Mouse (Mus musculus) embryonic facial prominence, embryonic 15.5 days (tissue): ENCODE data around the gene Slc1a3. TPM values are rescaled to one million over a fixed set of nuclear protein-coding genes. Genes with fewer than 3 reads are reported as not detected.

Source experiments
- ATAC-seq: fragments of 200-750 bp; cut with Nextera tagmentation; 2 replicates; pipeline ENCODE4 v1.8.0; 2017; ENCODE audit warnings: low read depth, moderate TSS enrichment; ENCODE audit not compliant: insufficient number of reproducible peaks, low FRiP score, low TSS enrichment
- H3K27ac ChIP-seq: fragments of 300-500 bp; sonication (generic); replicated peaks from 2 replicates; pipeline ENCODE4 v1.5.1; 2015; ENCODE audit warnings: mild to moderate bottlenecking, inconsistent platforms
- H3K27me3 ChIP-seq: fragments of 300-500 bp; sonication (generic); 2 replicates; pipeline ENCODE4 v1.6.1; 2015; ENCODE audit warnings: inconsistent platforms
- H3K36me3 ChIP-seq: fragments of 300-500 bp; sonication (generic); 2 replicates; pipeline ENCODE4 v1.6.1; 2015; ENCODE audit warnings: mild to moderate bottlenecking, inconsistent platforms
- H3K4me1 ChIP-seq: fragments of 300-500 bp; sonication (generic); 2 replicates; pipeline ENCODE4 v1.6.1; 2015; ENCODE audit warnings: inconsistent platforms
- H3K4me2 ChIP-seq: fragments of 300-500 bp; sonication (generic); replicated peaks from 2 replicates; pipeline ENCODE4 v1.6.1; 2015; ENCODE audit warnings: mild to moderate bottlenecking, inconsistent platforms
- H3K4me3 ChIP-seq: fragments of 300-500 bp; sonication (generic); replicated peaks from 2 replicates; pipeline ENCODE4 v1.5.1; 2015; ENCODE audit warnings: mild to moderate bottlenecking, inconsistent platforms
- H3K9ac ChIP-seq: fragments of 300-500 bp; sonication (generic); 2 replicates; pipeline ENCODE4 v1.6.1; 2015; ENCODE audit warnings: inconsistent platforms
- H3K9me3 ChIP-seq: fragments of 300-500 bp; sonication (generic); replicated peaks from 2 replicates; pipeline ENCODE4 v1.6.1; 2016; ENCODE audit warnings: inconsistent platforms
- WGBS: fragments of 180-500 bp; shearing (Covaris S2); methylation state at CpG from one replicate; pipeline ENCODE4 v1.1.7; 2015; 5-methylcytosine and 5-hydroxymethylcytosine counted together
- polyA plus RNA-seq: library from polyadenylated mRNA; unstranded; fragments of >200 nt; fragmentation: Nextera tagmentation; extraction: Ambion mirVana; gene quantifications from 2 replicates; pipeline ENCODE4 v1.2.1, GENCODE M21; 2015

Slc1a3 gene
- polyA plus RNA-seq, 1 experiment from 2014 or later, result 38.7 TPM

GRCm38 (mm10) chr15:8722386-8723100 is 12.0 kb upstream of the Slc1a3 start:
- WGBS, result 58% methylated on average over 14 of the region's 14 CpGs
- Histone ChIP-seq H3K27ac (no peak overlapping the region), H3K4me3 (no peak overlapping the region), H3K9me3 (no peaks in the 10 kb centered on the region), H3K4me1 (no peaks in the 10 kb centered on the region), H3K4me2 (no peak overlapping the region), H3K9ac (no peak overlapping the region), H3K36me3 (no peaks in the 10 kb centered on the region), H3K27me3 (no peaks in the 10 kb centered on the region)
- ATAC-seq, result no peak

- Histone ChIP-seq H3K27ac (no peak overlapping the region), H3K4me2 (no peak overlapping the region), H3K9ac (no peak overlapping the region), H3K36me3 (no peaks in the 10 kb centered on the region), H3K4me3 (no peak overlapping the region), H3K4me1 (no peaks in the 10 kb centered on the region), H3K9me3 (no peaks in the 10 kb centered on the region), H3K27me3 (no peaks in the 10 kb centered on the region)
- 92% methylated on average over 3 of the region's 3 CpGs for WGBS
- no peak for ATAC-seq
These were observed 11.2 kb upstream of the Slc1a3 start for GRCm38 (mm10) chr15:8721746-8722145.

GRCm38 (mm10) chr15:8721005-8721404 is 10.4 kb upstream of the Slc1a3 start:
- Histone ChIP-seq H3K27ac (no peak overlapping the region), H3K4me3 (no peak overlapping the region), H3K9me3 (no peaks in the 10 kb centered on the region), H3K9ac (no peak overlapping the region), H3K4me2 (no peak overlapping the region), H3K27me3 (no peaks in the 10 kb centered on the region), H3K36me3 (no peaks in the 10 kb centered on the region), H3K4me1 (no peaks in the 10 kb centered on the region)
- 65% methylated on average over 3 of the region's 3 CpGs for WGBS
- no peak for ATAC-seq

- Histone ChIP-seq H3K9me3 (no peaks in the 10 kb centered on the region), H3K4me3 (no peak overlapping the region), H3K9ac (no peak overlapping the region), H3K36me3 (no peaks in the 10 kb centered on the region), H3K27me3 (no peaks in the 10 kb centered on the region), H3K27ac (no peak overlapping the region), H3K4me1 (no peaks in the 10 kb centered on the region), H3K4me2 (no peak overlapping the region)
- ATAC-seq, result no peak
- WGBS, result 86% methylated on average over 3 of the region's 3 CpGs
These were observed 7.9 kb upstream of the Slc1a3 start for GRCm38 (mm10) chr15:8718496-8718895.

- Histone ChIP-seq H3K4me3 (no peak overlapping the region), H3K4me2 (0 out of 2 replicates have a peak overlapping the region, but pooled peaks have one; percentile 15), H3K9ac (no peak overlapping the region), H3K4me1 (peaks cover 3% of the 10 kb centered on the region; the same call in 1 of the 2 replicates), H3K27ac (no peak overlapping the region), H3K27me3 (no peaks in the 10 kb centered on the region), H3K36me3 (no peaks in the 10 kb centered on the region), H3K9me3 (no peaks in the 10 kb centered on the region)
- 39% methylated on average over 6 of the region's 6 CpGs for WGBS
- ATAC-seq, result no peak
These were observed 6.5 kb upstream of the Slc1a3 start for GRCm38 (mm10) chr15:8717021-8717571.

- WGBS, result 21% methylated on average over 12 of the region's 12 CpGs
- Histone ChIP-seq H3K4me1 (peaks cover 9% of the 10 kb centered on the region), H3K27ac (no peak overlapping the region), H3K9ac (no peak overlapping the region), H3K9me3 (no peaks in the 10 kb centered on the region), H3K27me3 (no peaks in the 10 kb centered on the region), H3K4me2 (peak overlapping the region; percentile 15), H3K4me3 (no peak overlapping the region), H3K36me3 (no peaks in the 10 kb centered on the region)
- ATAC-seq, result no peak
These were observed 5.9 kb upstream of the Slc1a3 start for GRCm38 (mm10) chr15:8716330-8716964.

DNA sequence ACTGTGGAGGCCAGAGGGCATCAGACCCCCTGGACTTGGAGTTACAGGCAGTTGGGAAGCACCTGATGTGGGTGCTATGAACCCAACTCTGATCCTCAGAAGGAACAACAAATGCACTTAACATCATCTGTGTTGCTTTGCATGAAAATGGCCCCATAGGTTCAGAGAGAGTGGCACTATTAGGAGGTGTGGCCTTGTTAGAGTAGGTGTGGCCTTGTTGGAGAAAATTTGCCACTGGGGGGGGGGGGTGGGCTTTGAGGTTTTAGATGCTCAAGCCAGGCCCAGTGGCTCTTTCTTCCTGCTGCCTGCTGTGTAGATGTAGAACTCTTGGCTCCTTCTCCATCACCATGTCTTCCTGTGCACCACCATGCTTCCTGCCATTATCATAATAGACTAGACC is 5.1 kb upstream of the Slc1a3 start:
- Histone ChIP-seq H3K27ac (no peak overlapping the region), H3K9me3 (no peaks in the 10 kb centered on the region), H3K27me3 (no peaks in the 10 kb centered on the region), H3K9ac (no peak overlapping the region), H3K4me1 (peaks cover 15% of the 10 kb centered on the region), H3K36me3 (no peaks in the 10 kb centered on the region), H3K4me2 (no peak overlapping the region), H3K4me3 (no peak overlapping the region)
- ATAC-seq, result no peak

GRCm38 (mm10) chr15:8712433-8712984 is 1.9 kb upstream of the Slc1a3 start:
- WGBS, result 49% methylated on average over 2 of the region's 2 CpGs
- H3K9me3 ChIP-seq, result no peaks in the 10 kb centered on the region
- H3K36me3 ChIP-seq, result no peaks in the 10 kb centered on the region
- H3K4me2 ChIP-seq, result no peak overlapping the region
- H3K4me1 ChIP-seq, result peaks cover 20% of the 10 kb centered on the region
- no peaks in the 10 kb centered on the region for H3K27me3 ChIP-seq
- H3K9ac ChIP-seq, result no peak overlapping the region
- no peak overlapping the region for H3K27ac ChIP-seq
- H3K4me3 ChIP-seq, result no peak overlapping the region
- no peak for ATAC-seq

DNA sequence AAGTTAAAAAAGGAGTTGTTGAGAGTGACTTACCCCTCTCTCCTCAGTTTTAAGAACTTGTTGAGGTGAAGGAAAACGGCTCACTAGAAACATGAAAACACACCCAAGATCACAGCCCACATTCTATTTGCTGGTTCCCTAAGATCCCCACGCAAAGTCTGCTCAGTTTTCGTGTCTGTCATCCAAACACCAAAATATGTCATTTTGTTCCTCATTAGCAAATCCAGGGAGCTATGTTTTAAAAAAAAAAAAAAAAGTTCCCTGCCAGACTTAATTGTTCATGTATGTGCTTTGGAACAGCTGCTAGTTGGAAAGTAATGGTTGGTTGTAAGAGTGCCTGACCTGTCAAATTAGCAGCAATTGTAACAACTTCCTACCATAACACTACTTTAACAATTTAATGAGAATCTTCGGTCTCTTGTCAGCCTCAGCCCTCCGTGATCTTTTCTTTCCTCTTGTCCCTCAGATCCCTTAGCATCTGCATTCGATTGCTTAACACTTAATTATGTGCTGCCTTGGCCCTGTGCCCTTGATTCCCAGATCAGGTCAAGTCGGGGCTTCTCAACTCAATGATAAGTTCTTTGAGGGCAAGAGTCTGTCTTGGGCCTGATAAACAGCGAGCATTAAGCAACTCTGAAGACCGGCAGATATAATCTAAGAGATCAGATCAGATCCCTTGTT is 1.2 kb upstream of the Slc1a3 start:
- 38% methylated on average over 9 of the region's 9 CpGs for WGBS
- H3K9me3 ChIP-seq, result no peaks in the 10 kb centered on the region
- H3K4me2 ChIP-seq, result no peak overlapping the region
- H3K4me1 ChIP-seq, result peaks cover 20% of the 10 kb centered on the region
- H3K36me3 ChIP-seq, result no peaks in the 10 kb centered on the region
- no peak for ATAC-seq
- H3K27ac ChIP-seq, result no peak overlapping the region
- H3K27me3 ChIP-seq, result no peaks in the 10 kb centered on the region
- H3K4me3 ChIP-seq, result no peak overlapping the region
- H3K9ac ChIP-seq, result no peak overlapping the region

DNA sequence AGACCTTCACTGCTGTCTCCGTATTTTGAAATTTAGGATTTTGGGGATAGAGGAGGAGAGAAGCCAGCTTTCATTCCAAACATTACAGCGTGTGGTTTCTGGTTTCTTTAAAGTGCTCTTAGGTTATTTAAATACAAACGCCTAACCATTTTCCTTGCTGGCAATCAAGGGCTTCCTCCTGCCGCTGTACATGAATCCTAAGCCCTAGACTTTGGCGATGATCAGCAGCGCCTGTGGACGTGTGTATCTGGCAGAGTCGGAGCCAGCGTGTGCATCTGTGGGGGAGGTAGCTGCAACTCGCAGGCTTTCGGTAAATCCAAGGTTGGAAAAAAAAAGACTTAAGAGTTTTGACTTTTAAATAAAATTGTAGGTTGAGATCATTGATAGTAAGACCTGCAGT is 986 bp downstream of the Slc1a3 start:
- Histone ChIP-seq H3K4me3 (peak overlapping the region; percentile 64), H3K36me3 (no peaks in the 10 kb centered on the region), H3K9ac (no peak overlapping the region), H3K27me3 (no peaks in the 10 kb centered on the region), H3K27ac (no peak overlapping the region; the same call in 1 of the 2 replicates), H3K4me1 (peaks cover 20% of the 10 kb centered on the region), H3K9me3 (no peaks in the 10 kb centered on the region), H3K4me2 (peak overlapping the region; percentile 75)
- WGBS, result under 1% methylated on average over 11 of the region's 11 CpGs
- no peak for ATAC-seq

GRCm38 (mm10) chr15:8706613-8707012 is 4.0 kb downstream of the Slc1a3 start:
- no peak overlapping the region for H3K27ac ChIP-seq
- H3K4me1 ChIP-seq, result peaks cover 12% of the 10 kb centered on the region
- WGBS, result 84% methylated on average over 5 of the region's 5 CpGs
- no peaks in the 10 kb centered on the region for H3K27me3 ChIP-seq
- no peaks in the 10 kb centered on the region for H3K36me3 ChIP-seq
- no peak for ATAC-seq
- H3K4me3 ChIP-seq, result no peak overlapping the region
- no peak overlapping the region for H3K9ac ChIP-seq
- H3K4me2 ChIP-seq, result no peak overlapping the region
- H3K9me3 ChIP-seq, result no peaks in the 10 kb centered on the region
